Mouse (Mus musculus): ENCODE results near the gene Slc39a9. TPM values are rescaled to one million over a fixed set of nuclear protein-coding genes. Genes with fewer than 3 reads are reported as not detected.

Slc39a9 gene
- polyA plus RNA-seq, 1 experiment = 45.1 TPM

GRCm38 (mm10) chr12:80646377-80646776, 2.7 kb downstream of the Slc39a9 start:
- 19% methylated on average over 3 of the region's 3 CpGs for WGBS
- peak; percentile 43 for DNase-seq (ENCODE audit: low read depth, low spot score)

GRCm38 (mm10) chr12:80653951-80654658, 10.4 kb downstream of the Slc39a9 start:
- WGBS = 32% methylated on average over 7 of the region's 7 CpGs
- peak; percentile 75 for DNase-seq (ENCODE audit: low read depth, low spot score)

GRCm38 (mm10) chr12:80654659-80655025, 11.0 kb downstream of the Slc39a9 start:
- 22% methylated on average over 3 of the region's 3 CpGs for WGBS
- DNase-seq (ENCODE audit: low read depth, low spot score) = peak; percentile 84

- DNase-seq (ENCODE audit: low read depth, low spot score) = no peak
- WGBS = 38% methylated on average over 6 of the region's 6 CpGs
These were observed 15.0 kb downstream of the Slc39a9 start for GRCm38 (mm10) chr12:80658661-80659060.

GRCm38 (mm10) chr12:80662322-80662721, 18.6 kb downstream of the Slc39a9 start:
- WGBS = 89% methylated on average over 10 of the region's 10 CpGs
- no peak for DNase-seq (ENCODE audit: low read depth, low spot score)

- 22% methylated on average over 2 of the region's 2 CpGs for WGBS
- DNase-seq (ENCODE audit: low read depth, low spot score) = no peak
These were observed 20.3 kb downstream of the Slc39a9 start for GRCm38 (mm10) chr12:80663935-80664334.

- WGBS = 51% methylated on average over 2 of the region's 2 CpGs
- no peak for DNase-seq (ENCODE audit: low read depth, low spot score)
These were observed 24.7 kb downstream of the Slc39a9 start for GRCm38 (mm10) chr12:80668391-80668790.

- peak; percentile 44 for DNase-seq (ENCODE audit: low read depth, low spot score)
- WGBS = 11% methylated on average over 3 of the region's 3 CpGs
These were observed 29.5 kb downstream of the Slc39a9 start for GRCm38 (mm10) chr12:80673170-80673569.

GRCm38 (mm10) chr12:80681340-80681739, 37.7 kb downstream of the Slc39a9 start:
- DNase-seq (ENCODE audit: low read depth, low spot score) = no peak
- 78% methylated on average over 1 of the region's 1 CpGs for WGBS

- no peak for DNase-seq (ENCODE audit: low read depth, low spot score)
- WGBS = 55% methylated on average over 3 of the region's 3 CpGs
These were observed 39.9 kb downstream of the Slc39a9 start for GRCm38 (mm10) chr12:80683554-80683953.

GRCm38 (mm10) chr12:80684316-80684715, 40.6 kb downstream of the Slc39a9 start:
- WGBS = 94% methylated on average over 3 of the region's 3 CpGs

GRCm38 (mm10) chr12:80687788-80688211, 44.1 kb downstream of the Slc39a9 start:
- no peak for DNase-seq (ENCODE audit: low read depth, low spot score)
- WGBS = 29% methylated on average over 10 of the region's 10 CpGs

More at GRCm38 (mm10) chr12:80684316-80684715, 40.6 kb downstream of the Slc39a9 start:
- no peak for DNase-seq (ENCODE audit: low read depth, low spot score)

GRCm38 (mm10) chr12:80689696-80690095, 46.0 kb downstream of the Slc39a9 start:
- WGBS = 81% methylated on average over 5 of the region's 5 CpGs
- no peak for DNase-seq (ENCODE audit: low read depth, low spot score)

- DNase-seq (ENCODE audit: low read depth, low spot score) = peak; percentile 54
- 16% methylated on average over 12 of the region's 12 CpGs for WGBS
These were observed 48.0 kb downstream of the Slc39a9 start for GRCm38 (mm10) chr12:80691671-80692091.

- 2% methylated on average over 52 of the region's 52 CpGs for WGBS
- DNase-seq (ENCODE audit: low read depth, low spot score) = peak; percentile 25
These were observed 48.7 kb downstream of the Slc39a9 start, which contains the start of gene Plekhd1 for GRCm38 (mm10) chr12:80692269-80692972. Plekhd1 (plus strand) TSS chr12:80692591.

- DNase-seq (ENCODE audit: low read depth, low spot score) = no peak
These were observed 50.0 kb downstream of the Slc39a9 start for GRCm38 (mm10) chr12:80693700-80694099.

GRCm38 (mm10) chr12:80695004-80695403, 51.3 kb downstream of the Slc39a9 start:
- WGBS = 78% methylated on average over 3 of the region's 3 CpGs

More at GRCm38 (mm10) chr12:80693700-80694099, 50.0 kb downstream of the Slc39a9 start:
- 58% methylated on average over 2 of the region's 2 CpGs for WGBS

GRCm38 (mm10) chr12:80698526-80699143, 55.0 kb downstream of the Slc39a9 start:
- WGBS = 91% methylated on average over 5 of the region's 5 CpGs
- no peak for DNase-seq (ENCODE audit: low read depth, low spot score)

More at GRCm38 (mm10) chr12:80695004-80695403, 51.3 kb downstream of the Slc39a9 start:
- DNase-seq (ENCODE audit: low read depth, low spot score) = no peak

GRCm38 (mm10) chr12:80699144-80699531, 55.5 kb downstream of the Slc39a9 start:
- WGBS = 82% methylated on average over 2 of the region's 2 CpGs

GRCm38 (mm10) chr12:80701332-80701731, 57.6 kb downstream of the Slc39a9 start:
- no peak for DNase-seq (ENCODE audit: low read depth, low spot score)
- WGBS = 41% methylated on average over 7 of the region's 7 CpGs

More at GRCm38 (mm10) chr12:80699144-80699531, 55.5 kb downstream of the Slc39a9 start:
- DNase-seq (ENCODE audit: low read depth, low spot score) = no peak
